Mouse (Mus musculus): ENCODE data around the gene Asb8.

Gene Asb8

GRCm38 (mm10) chr15:98115779-98116163, 49.7 kb downstream of the Asb8 start:
- DNase-seq (ENCODE audit: low spot score in 2 of 2): no peak

- DNase-seq (ENCODE audit: low spot score in 2 of 2): no peak
Measured at GRCm38 (mm10) chr15:98114852-98115778, 50.3 kb downstream of the Asb8 start.

- no peak for DNase-seq (ENCODE audit: low spot score in 2 of 2)
Measured at GRCm38 (mm10) chr15:98114098-98114851, 51.1 kb downstream of the Asb8 start.

GRCm38 (mm10) chr15:98111791-98112190, 53.6 kb downstream of the Asb8 start:
- peak in 1 of 2 experiments; percentile 21 for DNase-seq (ENCODE audit: low spot score in 2 of 2)

- peak; percentile 67 to 71 for DNase-seq (ENCODE audit: low spot score in 2 of 2)
Measured at GRCm38 (mm10) chr15:98108297-98109152, 56.9 kb downstream of the Asb8 start.

GRCm38 (mm10) chr15:98107703-98108296, 57.6 kb downstream of the Asb8 start:
- no peak for DNase-seq (ENCODE audit: low spot score in 2 of 2)

GRCm38 (mm10) chr15:98107230-98107629, 58.2 kb downstream of the Asb8 start:
- DNase-seq (ENCODE audit: low spot score in 2 of 2): no peak

- no peak for DNase-seq (ENCODE audit: low spot score in 2 of 2)
Measured at GRCm38 (mm10) chr15:98106506-98106905, 58.9 kb downstream of the Asb8 start.

- no peak for DNase-seq (ENCODE audit: low spot score in 2 of 2)
Measured at GRCm38 (mm10) chr15:98102401-98102800, 63.0 kb downstream of the Asb8 start.

- no peak for DNase-seq (ENCODE audit: low spot score in 2 of 2)
Measured at GRCm38 (mm10) chr15:98098519-98098918, 66.9 kb downstream of the Asb8 start.

GRCm38 (mm10) chr15:98096957-98097356, 68.5 kb downstream of the Asb8 start:
- no peak for DNase-seq (ENCODE audit: low spot score in 2 of 2)

GRCm38 (mm10) chr15:98094905-98095304, 70.5 kb downstream of the Asb8 start:
- no peak for DNase-seq (ENCODE audit: low spot score in 2 of 2)

- peak; percentile 87 to 90 for DNase-seq (ENCODE audit: low spot score in 2 of 2)
Measured at GRCm38 (mm10) chr15:98093121-98094011, 72.1 kb downstream of the Asb8 start, which contains the start of gene Senp1. Gene Senp1, minus strand, starts transcription at chr15:98093744.

GRCm38 (mm10) chr15:98092372-98093120, 72.9 kb downstream of the Asb8 start, which contains the start of gene Pfkm:
Gene Pfkm, plus strand, starts transcription at chr15:98092589.
- no peak for DNase-seq (ENCODE audit: low spot score in 2 of 2)

GRCm38 (mm10) chr15:98091841-98092240, 73.6 kb downstream of the Asb8 start:
- no peak for DNase-seq (ENCODE audit: low spot score in 2 of 2)

- DNase-seq (ENCODE audit: low spot score in 2 of 2): peak; percentile 36 to 50
Measured at GRCm38 (mm10) chr15:98089421-98090183, 75.8 kb downstream of the Asb8 start.

- no peak for DNase-seq (ENCODE audit: low spot score in 2 of 2)
Measured at GRCm38 (mm10) chr15:98088889-98089288, 76.5 kb downstream of the Asb8 start.

Data from spleen, postnatal 36 days (tissue).